Comparison of ENCODE assay signal across 8 mouse cellular contexts in genomic region chr4:46526798-46527557, GRCm38 (mm10). TPM values are rescaled to one million over a fixed set of nuclear protein-coding genes. Genes with fewer than 3 reads are reported as not detected.
DNase-seq lines count a peak whose midpoint lies in the region; ATAC-seq and TF ChIP-seq lines count a peak whose summit lies in the region.

No protein-coding gene starts in this region.

- no peaks in the 10 kb centered on the region for H3K9me3 ChIP-seq in hindbrain, embryonic 10.5 days

- 40% methylated on average over 17 of the region's 17 CpGs for WGBS in kidney, adult 2 months
- 29% methylated on average over 17 of the region's 17 CpGs for WGBS in hindbrain, embryonic 10.5 days

- no peaks in the 10 kb centered on the region for H3K36me3 ChIP-seq in kidney, adult 2 months (ENCODE audit: control insufficient read depth, insufficient read depth, low read length)
- no peaks in the 10 kb centered on the region for H3K36me3 ChIP-seq in hindbrain, embryonic 10.5 days

- H3K27me3 ChIP-seq in kidney, adult 2 months (replicated peaks; ENCODE audit: control insufficient read depth, insufficient read depth, low read length), result no peaks in the 10 kb centered on the region
- peaks cover 32% of the 10 kb centered on the region for H3K27me3 ChIP-seq in hindbrain, embryonic 10.5 days (ENCODE audit: insufficient read depth, poor library complexity, severe bottlenecking)

- ATAC-seq in megakaryocyte progenitor cell, adult 5-6 weeks (replicated peaks; ENCODE audit: poor library complexity), result peak; percentile 75

- H3K4me3 ChIP-seq in kidney, adult 2 months (ENCODE audit: insufficient read depth, low read depth, low read length), result peak overlapping the region; percentile 47
- peak overlapping the region; percentile 43 for H3K4me3 ChIP-seq in hindbrain, embryonic 10.5 days

- peak; percentile 46 for TF ChIP-seq CTCF in kidney, adult 2 months (conservative IDR thresholded peaks at IDR 0.05; ENCODE audit: insufficient read depth, insufficient read length, low read depth, low read length)

- DNase-seq in kidney, adult 2 months, result no peak
- DNase-seq in kidney, postnatal 25 days, result no peak
- DNase-seq in ZHBTc4 (ENCODE audit: low read depth, low spot score), result peak; percentile 61
- no peak for DNase-seq in hindbrain, embryonic 10.5 days (ENCODE audit: low spot score)
- DNase-seq in thymus, postnatal 4 days, result peak; percentile 68
- no peak for DNase-seq in layer of hippocampus, postnatal 10 days (ENCODE audit: low spot score in 2 of 2)
- DNase-seq in urinary bladder, postnatal 4 days (ENCODE audit: low spot score in 2 of 2), result no peak

- no peaks in the 10 kb centered on the region; the same call in 1 of the 2 replicates for H3K4me1 ChIP-seq in kidney, adult 2 months (ENCODE audit: control insufficient read depth, insufficient read depth, low read length)
- H3K4me1 ChIP-seq in hindbrain, embryonic 10.5 days (replicated peaks), result peaks cover 9% of the 10 kb centered on the region

- no peak for TF ChIP-seq POLR2A in kidney, adult 2 months (IDR thresholded peaks at IDR 0.05; ENCODE audit: low read depth, low read length)

- no peak overlapping the region for H3K27ac ChIP-seq in kidney, adult 2 months (ENCODE audit: insufficient read depth, low read depth, low read length)
- peak overlapping the region; percentile 76 for H3K27ac ChIP-seq in hindbrain, embryonic 10.5 days

RNA-seq across cellular contexts. Expression of gene Trim14, which starts 9.0 kb away (rescaled TPM):
- 2.3 and 2.6 TPM in 2 replicates for polyA plus RNA-seq in kidney, adult 2 months (2012; rRNA removed)
- 0.94 and 1.2 TPM in 2 replicates for polyA plus RNA-seq in hindbrain, embryonic 10.5 days (2016; fragmentation: Nextera tagmentation; extraction: Ambion mirVana)
- total RNA-seq in megakaryocyte progenitor cell, adult 5-6 weeks (2015), result 11.5 and 11.7 TPM in 2 replicates
- 16.5 and 25.2 TPM in 2 replicates for total RNA-seq in megakaryocyte progenitor cell, adult 5-6 weeks (2017)
- total RNA-seq in layer of hippocampus, postnatal 10 days (2021), result under 1 TPM; 0.62 to 0.69 TPM

RNA-seq across cellular contexts. Expression of gene Nans, which starts 37.9 kb away (rescaled TPM):
- polyA plus RNA-seq in kidney, adult 2 months (2012; rRNA removed), result 10.8 and 13.8 TPM in 2 replicates
- 79.1 and 80.5 TPM in 2 replicates for polyA plus RNA-seq in hindbrain, embryonic 10.5 days (2016; fragmentation: Nextera tagmentation; extraction: Ambion mirVana)
- total RNA-seq in megakaryocyte progenitor cell, adult 5-6 weeks (2015), result 71.5 and 73.9 TPM in 2 replicates
- total RNA-seq in megakaryocyte progenitor cell, adult 5-6 weeks (2017), result 83.3 and 84.5 TPM in 2 replicates
- total RNA-seq in layer of hippocampus, postnatal 10 days (2021), result 10 to 100 TPM; 34.0 to 39.6 TPM

Comparison
In these comparisons a context has a peak if more than half of its experiments do, and no peak if none do; other contexts are left out.
1. DNase-seq: peak in ZHBTc4 (single experiment) and thymus, postnatal 4 days (single experiment); none in kidney, adult 2 months (single experiment), kidney, postnatal 25 days (0 of 2), hindbrain, embryonic 10.5 days (single experiment), layer of hippocampus, postnatal 10 days (0 of 2) and urinary bladder, postnatal 4 days (0 of 2).
2. RNA of gene Trim14, which starts 9.0 kb away (total RNA-seq): 11.5 to 25.2 TPM in megakaryocyte progenitor cell, adult 5-6 weeks; 0.62 to 0.69 TPM in layer of hippocampus, postnatal 10 days; every median in the first group is over 4 times any median in the second.